Mouse (Mus musculus): ENCODE results near the gene Rab5c.

Gene Rab5c

GRCm38 (mm10) chr11:100700710-100701109, 37.3 kb downstream of the Rab5c start:
- no peak for DNase-seq (ENCODE audit: low spot score)

- DNase-seq (ENCODE audit: low spot score) = no peak
Observed at GRCm38 (mm10) chr11:100697921-100698320, 40.1 kb downstream of the Rab5c start.

- no peak for DNase-seq (ENCODE audit: low spot score)
Observed at GRCm38 (mm10) chr11:100694926-100695325, 43.1 kb downstream of the Rab5c start.

- DNase-seq (ENCODE audit: low spot score) = no peak
Observed at GRCm38 (mm10) chr11:100693154-100693553, 44.9 kb downstream of the Rab5c start.

- DNase-seq (ENCODE audit: low spot score) = no peak
Observed at GRCm38 (mm10) chr11:100692164-100692616, 45.8 kb downstream of the Rab5c start, which contains the start of gene Zfp385c. TSS of gene Zfp385c (minus strand) at chr11:100692455.

- no peak for DNase-seq (ENCODE audit: low spot score)
Observed at GRCm38 (mm10) chr11:100690389-100690788, 47.6 kb downstream of the Rab5c start.

- no peak for DNase-seq (ENCODE audit: low spot score)
Observed at GRCm38 (mm10) chr11:100688443-100688842, 49.6 kb downstream of the Rab5c start.

GRCm38 (mm10) chr11:100687265-100687664, 50.8 kb downstream of the Rab5c start:
- no peak for DNase-seq (ENCODE audit: low spot score)

GRCm38 (mm10) chr11:100685371-100685770, 52.6 kb downstream of the Rab5c start:
- DNase-seq (ENCODE audit: low spot score) = no peak

GRCm38 (mm10) chr11:100684084-100684483, 53.9 kb downstream of the Rab5c start:
- no peak for DNase-seq (ENCODE audit: low spot score)

- DNase-seq (ENCODE audit: low spot score) = no peak
Observed at GRCm38 (mm10) chr11:100682526-100682925, 55.5 kb downstream of the Rab5c start.

GRCm38 (mm10) chr11:100681826-100682225, 56.2 kb downstream of the Rab5c start:
- DNase-seq (ENCODE audit: low spot score) = no peak

- no peak for DNase-seq (ENCODE audit: low spot score)
Observed at GRCm38 (mm10) chr11:100677810-100678209, 60.2 kb downstream of the Rab5c start.

GRCm38 (mm10) chr11:100673169-100673568, 64.8 kb downstream of the Rab5c start:
- no peak for DNase-seq (ENCODE audit: low spot score)

- DNase-seq (ENCODE audit: low spot score) = no peak
Observed at GRCm38 (mm10) chr11:100671956-100672355, 66.1 kb downstream of the Rab5c start.

- DNase-seq (ENCODE audit: low spot score) = no peak
Observed at GRCm38 (mm10) chr11:100671049-100671448, 67.0 kb downstream of the Rab5c start.
